Mouse (Mus musculus) liver, embryonic 11.5 days (tissue): ENCODE measurements at regions not wholly inside any gene's neighbourhood (a gene's known extent, or its start where the extent isn't known, plus 50 kb on each side); places are given as distances from the start of the nearest gene placed in this dataset. TPM values are rescaled to one million over a fixed set of nuclear protein-coding genes. Genes with fewer than 3 reads are reported as not detected.

Source experiments
- ATAC-seq: fragments of 200-750 bp; cut with Nextera tagmentation; replicated peaks from 2 replicates; pipeline ENCODE4 v1.8.0; 2017; ENCODE audit warnings: moderate number of reproducible peaks, mild to moderate bottlenecking, moderate TSS enrichment, moderate library complexity; ENCODE audit not compliant: low FRiP score
- DNase-seq: peaks from one replicate; pipeline ENCODE4 v3.0.0-alpha.2; 2017; ENCODE audit warnings: low spot score
- H3K27ac ChIP-seq: fragments of 300-500 bp; sonication (generic); 2 replicates; pipeline ENCODE4 v1.5.1; 2014; ENCODE audit warnings: mild to moderate bottlenecking, low read depth, low read length, control low read depth
- H3K27me3 ChIP-seq: fragments of 300-500 bp; sonication (generic); replicated peaks from 2 replicates; pipeline ENCODE4 v1.6.1; 2014; ENCODE audit warnings: low read length, mixed read lengths; ENCODE audit not compliant: control insufficient read depth, insufficient read depth
- H3K36me3 ChIP-seq: fragments of 300-500 bp; sonication (generic); 2 replicates; pipeline ENCODE4 v1.6.1; 2014; ENCODE audit warnings: mild to moderate bottlenecking, low read length, moderate library complexity, mixed read lengths; ENCODE audit not compliant: control insufficient read depth, insufficient read depth
- H3K4me1 ChIP-seq: fragments of 300-500 bp; sonication (generic); replicated peaks from 2 replicates; pipeline ENCODE4 v1.6.1; 2014; ENCODE audit warnings: low read length, mixed read lengths; ENCODE audit not compliant: control insufficient read depth, insufficient read depth
- H3K4me2 ChIP-seq: fragments of 300-500 bp; sonication (generic); 2 replicates; pipeline ENCODE4 v1.6.1; 2014; ENCODE audit warnings: mild to moderate bottlenecking, control low read depth, moderate library complexity
- H3K4me3 ChIP-seq: fragments of 300-500 bp; sonication (generic); 2 replicates; pipeline ENCODE4 v1.5.1; 2014; ENCODE audit warnings: low read depth, low read length, control low read depth
- H3K9ac ChIP-seq: fragments of 300-500 bp; sonication (generic); 2 replicates; pipeline ENCODE4 v1.6.1; 2014; ENCODE audit warnings: low read depth, low read length, control low read depth
- H3K9me3 ChIP-seq: fragments of 300-500 bp; sonication (generic); 2 replicates; pipeline ENCODE4 v1.6.1; 2016; ENCODE audit warnings: low read length, inconsistent platforms, mixed read lengths; ENCODE audit not compliant: control insufficient read depth
- WGBS: fragments of 180-500 bp; shearing (Covaris S2); extraction: QIAGEN DNeasy Blood & Tissue Kit; methylation state at CpG from one replicate; pipeline ENCODE4 v1.1.7; 2014; 5-methylcytosine and 5-hydroxymethylcytosine counted together
- microRNA counts: library from miRNA; unstranded; fragments of <30 nt; microRNA quantifications from one replicate; lab custom pipeline; 2015
- microRNA-seq: library from miRNA; unstranded; fragments of <30 nt; microRNA quantifications from one replicate; pipeline ENCODE4, GENCODE M21; 2017; ENCODE audit warnings: borderline number of aligned reads

GRCm38 (mm10) chr13:84065256-84065898 is 156.7 kb upstream of the Tmem161b start:
- Histone ChIP-seq H3K9ac (no peak overlapping the region), H3K4me3 (no peak overlapping the region), H3K4me1 (no peaks in the 10 kb centered on the region), H3K9me3 (no peaks in the 10 kb centered on the region), H3K36me3 (no peaks in the 10 kb centered on the region), H3K27me3 (peaks cover 6% of the 10 kb centered on the region; the same call in 1 of the 2 replicates), H3K4me2 (no peak overlapping the region), H3K27ac (no peak overlapping the region)
- DNase-seq (no peak), ATAC-seq (no peak)
- 58% methylated on average over 8 of the region's 8 CpGs for WGBS

DNA sequence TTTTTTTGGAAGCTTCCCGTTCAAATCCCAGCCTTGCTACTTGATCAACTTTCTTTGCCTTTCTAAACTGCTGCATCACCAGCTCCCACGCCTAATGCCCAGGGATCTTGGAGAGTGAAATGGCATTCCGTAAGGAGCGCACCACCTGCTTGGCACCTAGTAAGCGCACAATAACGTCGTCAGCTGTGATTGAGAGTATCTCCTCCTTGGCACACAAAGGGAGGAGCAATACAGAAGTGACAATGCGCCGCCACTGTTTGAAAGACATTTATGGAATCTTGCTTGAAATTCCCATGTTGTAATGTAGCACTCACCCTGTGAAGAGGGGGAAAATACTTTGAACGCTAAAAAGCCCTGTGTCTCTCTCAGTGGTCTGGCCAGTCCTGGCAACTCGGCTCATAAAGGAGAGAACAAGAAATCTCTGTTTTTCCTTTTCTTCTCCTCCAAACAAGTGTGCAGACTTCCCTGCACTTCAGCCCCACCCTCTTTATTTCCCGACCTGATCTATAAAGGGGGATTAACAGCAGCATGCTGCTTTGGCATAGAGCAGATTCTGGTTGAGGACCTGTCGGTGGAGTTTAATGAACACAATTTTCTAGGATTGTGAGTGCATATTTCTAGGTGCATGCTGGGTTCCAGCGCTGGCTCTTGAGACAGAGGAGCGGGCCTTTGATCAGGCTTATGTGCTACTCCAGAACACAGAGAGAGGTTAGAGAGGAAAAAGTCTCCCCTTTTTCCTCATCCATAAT is 155.7 kb upstream of the Tmem161b start:
- no peak overlapping the region for H3K9ac ChIP-seq
- no peak overlapping the region for H3K4me3 ChIP-seq
- no peak for DNase-seq
- H3K4me1 ChIP-seq: no peaks in the 10 kb centered on the region
- WGBS: 64% methylated on average over 15 of the region's 15 CpGs
- peaks cover 6% of the 10 kb centered on the region; the same call in 1 of the 2 replicates for H3K27me3 ChIP-seq
- no peak overlapping the region for H3K27ac ChIP-seq
- no peak for ATAC-seq
- H3K36me3 ChIP-seq: no peaks in the 10 kb centered on the region
- H3K9me3 ChIP-seq: no peaks in the 10 kb centered on the region
- H3K4me2 ChIP-seq: no peak overlapping the region

GRCm38 (mm10) chr13:84066960-84067665 is 155.0 kb upstream of the Tmem161b start:
- Histone ChIP-seq H3K27me3 (peaks cover 2% of the 10 kb centered on the region; the same call in 1 of the 2 replicates), H3K4me3 (no peak overlapping the region), H3K9me3 (no peaks in the 10 kb centered on the region), H3K27ac (no peak overlapping the region), H3K36me3 (no peaks in the 10 kb centered on the region), H3K4me1 (no peaks in the 10 kb centered on the region), H3K9ac (no peak overlapping the region), H3K4me2 (no peak overlapping the region)
- ATAC-seq (no peak), DNase-seq (no peak)
- 72% methylated on average over 4 of the region's 4 CpGs for WGBS

GRCm38 (mm10) chr13:84068365-84068764 is 153.7 kb upstream of the Tmem161b start:
- no peak overlapping the region for H3K4me3 ChIP-seq
- peaks cover 2% of the 10 kb centered on the region; the same call in 1 of the 2 replicates for H3K27me3 ChIP-seq
- H3K4me1 ChIP-seq: no peaks in the 10 kb centered on the region
- H3K9ac ChIP-seq: no peak overlapping the region
- H3K4me2 ChIP-seq: no peak overlapping the region
- no peak for DNase-seq
- H3K9me3 ChIP-seq: no peaks in the 10 kb centered on the region
- WGBS: 74% methylated on average over 1 of the region's 1 CpGs
- H3K27ac ChIP-seq: no peak overlapping the region
- ATAC-seq: no peak
- no peaks in the 10 kb centered on the region for H3K36me3 ChIP-seq

MicroRNAs encoded in the stretch of these regions (microRNA counts, 519-probe panel; counts per million panel counts)
- microRNA mmu-miR-9 (lab: Ali Mortazavi, UCI): not detected

Small RNA genes lying in the stretch of these regions (microRNA-seq; reads per million reads assigned to microRNA genes)
- gene Mir9-2: not detected
